ENCODE assay signal across 23 mouse cellular contexts in genomic region chr9:92937802-92938201, GRCm38 (mm10).
"Had no signal": no experiment of that assay in that cellular context is flagged by ENCODE, and none has a peak within 500 bp of the region (broad histone marks: within the 10 kb centered on the region; RNA-seq: fewer than 3 reads in every experiment).

No protein-coding gene starts in this region.

- H3K4me2 ChIP-seq: limb, embryonic 13.5 days; liver, embryonic 12.5 days; liver, embryonic 15.5 days; lung, embryonic 15.5 days; midbrain, embryonic 13.5 days; stomach, embryonic 15.5 days had no signal

- H3K36me3 ChIP-seq: limb, embryonic 10.5 days; limb, embryonic 13.5 days; liver, embryonic 12.5 days; liver, embryonic 15.5 days; lung, embryonic 15.5 days; stomach, embryonic 15.5 days had no signal

- DNase-seq: kidney, adult 18-20 months; kidney, postnatal 25 days; layer of hippocampus, postnatal 36 days; liver; lung, adult 18-20 months; lung, postnatal 10 days; lung, postnatal 36 days; right cerebral cortex, postnatal 25 days; spleen, adult 18-20 months; thymus, adult 18-20 months; thymus, postnatal 36 days had no signal

- H3K4me3 ChIP-seq: limb, embryonic 10.5 days; limb, embryonic 13.5 days; liver, embryonic 12.5 days; liver, embryonic 15.5 days; lung, embryonic 15.5 days; megakaryocyte, embryonic 14.5 days; midbrain, embryonic 10.5 days; midbrain, embryonic 13.5 days; stomach, embryonic 15.5 days had no signal

- H3K9ac ChIP-seq: limb, embryonic 13.5 days; liver, embryonic 12.5 days; liver, embryonic 15.5 days; lung, embryonic 15.5 days; midbrain, embryonic 13.5 days; stomach, embryonic 15.5 days had no signal

- H3K27me3 ChIP-seq: limb, embryonic 13.5 days; liver, embryonic 12.5 days; liver, embryonic 15.5 days; lung, embryonic 15.5 days; megakaryocyte, embryonic 14.5 days; stomach, embryonic 15.5 days had no signal

- H3K4me1 ChIP-seq: limb, embryonic 10.5 days; limb, embryonic 13.5 days; liver, embryonic 12.5 days; liver, embryonic 15.5 days; lung, embryonic 15.5 days; megakaryocyte, embryonic 14.5 days; midbrain, embryonic 10.5 days; midbrain, embryonic 13.5 days; stomach, embryonic 15.5 days had no signal

- ATAC-seq: intestine, embryonic 16.5 days; liver, embryonic 12.5 days; midbrain, embryonic 13.5 days; midbrain, embryonic 16.5 days had no signal

- H3K27ac ChIP-seq: kidney, postnatal 0 days; limb, embryonic 10.5 days; limb, embryonic 13.5 days; liver, embryonic 12.5 days; liver, embryonic 15.5 days; lung, embryonic 15.5 days; midbrain, embryonic 10.5 days; midbrain, embryonic 13.5 days; stomach, embryonic 15.5 days had no signal

- H3K9me3 ChIP-seq: limb, embryonic 10.5 days; liver, embryonic 15.5 days; lung, embryonic 15.5 days; stomach, embryonic 15.5 days had no signal
